Mouse (Mus musculus): Measurements from ENCODE around the gene Kcnc4. TPM values are rescaled to one million over a fixed set of nuclear protein-coding genes. Genes with fewer than 3 reads are reported as not detected.

Gene Kcnc4
- total and polyA plus RNA-seq, 2 experiments from 2014 or later = 0.04 to 0.20 TPM

DNA sequence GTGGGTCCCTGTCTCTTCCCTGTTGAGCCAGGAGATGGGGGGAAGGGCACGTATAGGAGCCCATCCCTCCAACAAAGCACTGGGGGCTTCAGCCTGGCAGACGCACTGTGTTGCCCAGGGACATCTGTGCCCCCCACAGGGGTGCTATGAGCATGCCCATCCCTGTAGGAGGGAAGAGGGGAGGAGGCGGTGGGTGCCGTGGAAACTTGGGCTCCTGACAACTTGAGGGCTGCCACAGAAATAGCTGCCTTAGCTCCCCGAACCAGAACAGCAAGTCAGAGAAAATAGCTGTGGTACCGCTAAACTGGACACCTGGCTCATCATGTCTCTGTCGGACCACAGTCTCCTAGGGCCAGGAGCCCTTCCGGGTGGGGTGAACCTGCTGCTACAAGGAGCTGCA lies 18.0 kb downstream of the Kcnc4 start:
- Histone ChIP-seq H3K4me2 (ENCODE audit: low read depth, low read length) (no peak overlapping the region), H3K27me3 (ENCODE audit: control insufficient read depth, insufficient read depth, low read length) (0 out of 2 replicates have a peak, but pooled peaks cover 9% of the 10 kb centered on the region), H3K9ac (replicated peaks; ENCODE audit: low read depth, low read length) (no peak overlapping the region), H3K4me3 (ENCODE audit: low read depth, low read length) (no peak overlapping the region), H3K27ac (ENCODE audit: low read depth) (no peak overlapping the region), H3K4me1 (ENCODE audit: control insufficient read depth, insufficient read depth) (no peaks in the 10 kb centered on the region), H3K36me3 (replicated peaks; ENCODE audit: control insufficient read depth, insufficient read depth, low read length) (no peaks in the 10 kb centered on the region), H3K9me3 (replicated peaks; ENCODE audit: control insufficient read depth, low read length) (no peaks in the 10 kb centered on the region)
- no peak for DNase-seq (ENCODE audit: low spot score)
- WGBS = 78% methylated on average over 8 of the region's 8 CpGs
- ATAC-seq (ENCODE audit: insufficient read depth, low read depth) = no peak
- TF ChIP-seq CTCF (IDR thresholded peaks at IDR 0.05; ENCODE audit: low read depth) (no peak), EP300 (IDR thresholded peaks at IDR 0.05; ENCODE audit: low read depth) (no peak)

DNA sequence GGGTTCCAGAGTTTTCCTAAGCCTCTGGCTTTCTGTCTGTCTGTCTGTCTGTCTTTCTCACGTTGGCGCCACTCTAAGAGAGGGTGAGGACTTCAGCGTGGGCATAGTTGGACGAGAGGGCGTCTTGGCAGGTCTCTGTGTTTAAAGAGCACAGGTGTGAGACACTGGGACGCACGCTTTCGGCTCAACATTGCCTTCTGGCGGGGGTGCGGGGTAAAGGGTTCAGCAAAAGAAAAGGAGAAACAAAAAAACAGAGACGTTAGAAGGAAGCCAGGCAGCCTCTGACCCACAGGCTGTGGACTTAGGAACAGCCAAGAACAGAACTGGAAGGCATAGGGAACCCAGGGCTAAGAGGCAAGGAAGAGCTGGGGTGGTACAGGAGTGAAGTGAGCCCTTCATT lies 20.1 kb downstream of the Kcnc4 start:
- Histone ChIP-seq H3K27me3 (ENCODE audit: control insufficient read depth, insufficient read depth, low read length) (no peaks in the 10 kb centered on the region), H3K27ac (ENCODE audit: low read depth) (no peak overlapping the region), H3K4me2 (ENCODE audit: low read depth, low read length) (no peak overlapping the region), H3K4me1 (ENCODE audit: control insufficient read depth, insufficient read depth) (no peaks in the 10 kb centered on the region), H3K9ac (replicated peaks; ENCODE audit: low read depth, low read length) (no peak overlapping the region), H3K4me3 (ENCODE audit: low read depth, low read length) (no peak overlapping the region), H3K36me3 (replicated peaks; ENCODE audit: control insufficient read depth, insufficient read depth, low read length) (no peaks in the 10 kb centered on the region), H3K9me3 (replicated peaks; ENCODE audit: control insufficient read depth, low read length) (no peaks in the 10 kb centered on the region)
- 76% methylated on average over 11 of the region's 11 CpGs for WGBS
- no peak for TF ChIP-seq EP300 (IDR thresholded peaks at IDR 0.05; ENCODE audit: low read depth)
- TF ChIP-seq CTCF (IDR thresholded peaks at IDR 0.05; ENCODE audit: low read depth) = no peak
- no peak for ATAC-seq (ENCODE audit: insufficient read depth, low read depth)
- DNase-seq (ENCODE audit: low spot score) = no peak

DNA sequence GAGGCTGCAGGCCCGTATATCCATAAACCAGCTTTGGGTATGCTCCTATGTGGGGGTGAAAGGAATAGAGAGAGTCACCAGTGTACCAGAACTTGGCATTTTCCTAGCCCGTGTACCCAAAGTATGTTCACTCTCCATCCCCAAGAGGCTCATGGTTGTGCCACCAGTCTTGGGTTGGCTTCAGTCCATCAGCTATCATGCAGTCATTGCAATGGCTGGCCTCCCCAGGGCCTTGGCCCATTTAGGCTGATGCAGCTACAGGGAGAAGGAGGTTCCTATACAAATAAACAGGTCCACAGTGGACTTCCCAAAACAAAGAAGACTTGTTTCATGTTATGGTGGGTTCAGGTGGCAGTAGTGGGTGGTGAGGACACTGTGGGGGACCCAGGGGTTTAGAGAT lies 21.7 kb downstream of the Kcnc4 start:
- Histone ChIP-seq H3K4me2 (ENCODE audit: low read depth, low read length) (no peak overlapping the region), H3K9ac (replicated peaks; ENCODE audit: low read depth, low read length) (no peak overlapping the region), H3K27ac (ENCODE audit: low read depth) (no peak overlapping the region), H3K9me3 (replicated peaks; ENCODE audit: control insufficient read depth, low read length) (no peaks in the 10 kb centered on the region), H3K4me1 (ENCODE audit: control insufficient read depth, insufficient read depth) (no peaks in the 10 kb centered on the region), H3K4me3 (ENCODE audit: low read depth, low read length) (no peak overlapping the region), H3K27me3 (ENCODE audit: control insufficient read depth, insufficient read depth, low read length) (no peaks in the 10 kb centered on the region), H3K36me3 (replicated peaks; ENCODE audit: control insufficient read depth, insufficient read depth, low read length) (no peaks in the 10 kb centered on the region)
- TF ChIP-seq EP300 (IDR thresholded peaks at IDR 0.05; ENCODE audit: low read depth) = no peak
- TF ChIP-seq CTCF (IDR thresholded peaks at IDR 0.05; ENCODE audit: low read depth) = no peak
- no peak for ATAC-seq (ENCODE audit: insufficient read depth, low read depth)
- WGBS = 75% methylated on average over 2 of the region's 2 CpGs
- no peak for DNase-seq (ENCODE audit: low spot score)

DNA sequence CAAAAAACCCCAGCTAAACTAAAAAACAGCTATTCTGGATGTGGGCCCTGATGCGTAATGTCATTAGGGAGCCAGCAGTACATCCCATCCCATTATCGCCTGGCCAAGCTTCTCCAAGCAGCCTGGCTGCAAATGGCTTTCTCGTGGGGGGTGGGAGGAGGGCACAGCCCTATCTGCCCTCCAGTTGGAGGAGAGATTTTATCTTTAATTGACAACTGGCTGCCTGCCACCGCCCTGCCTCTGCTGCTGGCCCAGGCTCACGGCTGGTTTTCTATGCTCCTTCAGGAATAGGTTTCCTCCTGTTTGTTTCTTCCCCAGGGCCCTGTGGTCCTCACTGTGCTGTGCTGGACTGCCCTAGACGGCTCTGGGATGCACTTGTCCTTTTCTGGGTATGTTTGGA lies 22.9 kb downstream of the Kcnc4 start:
- Histone ChIP-seq H3K9me3 (replicated peaks; ENCODE audit: control insufficient read depth, low read length) (no peaks in the 10 kb centered on the region), H3K9ac (replicated peaks; ENCODE audit: low read depth, low read length) (no peak overlapping the region), H3K36me3 (replicated peaks; ENCODE audit: control insufficient read depth, insufficient read depth, low read length) (no peaks in the 10 kb centered on the region), H3K27ac (ENCODE audit: low read depth) (no peak overlapping the region), H3K27me3 (ENCODE audit: control insufficient read depth, insufficient read depth, low read length) (no peaks in the 10 kb centered on the region), H3K4me2 (ENCODE audit: low read depth, low read length) (no peak overlapping the region), H3K4me3 (ENCODE audit: low read depth, low read length) (no peak overlapping the region), H3K4me1 (ENCODE audit: control insufficient read depth, insufficient read depth) (no peaks in the 10 kb centered on the region)
- TF ChIP-seq EP300 (IDR thresholded peaks at IDR 0.05; ENCODE audit: low read depth) (no peak), CTCF (IDR thresholded peaks at IDR 0.05; ENCODE audit: low read depth) (no peak)
- ATAC-seq (ENCODE audit: insufficient read depth, low read depth) (no peak), DNase-seq (ENCODE audit: low spot score) (no peak)
- 35% methylated on average over 6 of the region's 6 CpGs for WGBS

DNA sequence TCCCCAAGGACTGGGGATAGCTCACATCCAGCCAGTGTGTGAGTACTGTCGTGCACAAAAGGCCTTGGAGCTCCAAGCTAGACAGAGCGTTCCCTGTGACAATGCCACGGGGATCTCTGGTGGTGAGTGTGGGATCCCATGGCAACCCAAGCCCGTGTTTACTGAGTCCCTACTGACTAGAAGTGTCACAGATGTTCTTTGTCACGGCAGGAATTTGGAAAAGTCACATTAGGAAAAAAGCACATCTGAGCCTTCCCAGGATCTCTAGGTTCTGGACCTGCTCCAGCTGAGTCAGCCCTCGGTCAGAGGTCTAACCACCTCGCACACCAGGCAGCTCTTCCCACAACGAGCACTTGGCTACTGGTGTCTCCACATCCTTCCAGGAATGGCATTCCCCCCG lies 25.7 kb downstream of the Kcnc4 start:
- TF ChIP-seq CTCF (IDR thresholded peaks at IDR 0.05; ENCODE audit: low read depth) (no peak), EP300 (IDR thresholded peaks at IDR 0.05; ENCODE audit: low read depth) (no peak)
- Histone ChIP-seq H3K27me3 (ENCODE audit: control insufficient read depth, insufficient read depth, low read length) (no peaks in the 10 kb centered on the region), H3K9ac (replicated peaks; ENCODE audit: low read depth, low read length) (no peak overlapping the region), H3K4me1 (ENCODE audit: control insufficient read depth, insufficient read depth) (no peaks in the 10 kb centered on the region), H3K27ac (ENCODE audit: low read depth) (no peak overlapping the region), H3K9me3 (replicated peaks; ENCODE audit: control insufficient read depth, low read length) (no peaks in the 10 kb centered on the region), H3K36me3 (replicated peaks; ENCODE audit: control insufficient read depth, insufficient read depth, low read length) (no peaks in the 10 kb centered on the region), H3K4me3 (ENCODE audit: low read depth, low read length) (no peak overlapping the region), H3K4me2 (ENCODE audit: low read depth, low read length) (no peak overlapping the region)
- ATAC-seq (ENCODE audit: insufficient read depth, low read depth) (peak; percentile 74), DNase-seq (ENCODE audit: low spot score) (peak; percentile 27)
- 40% methylated on average over 9 of the region's 9 CpGs for WGBS

DNA sequence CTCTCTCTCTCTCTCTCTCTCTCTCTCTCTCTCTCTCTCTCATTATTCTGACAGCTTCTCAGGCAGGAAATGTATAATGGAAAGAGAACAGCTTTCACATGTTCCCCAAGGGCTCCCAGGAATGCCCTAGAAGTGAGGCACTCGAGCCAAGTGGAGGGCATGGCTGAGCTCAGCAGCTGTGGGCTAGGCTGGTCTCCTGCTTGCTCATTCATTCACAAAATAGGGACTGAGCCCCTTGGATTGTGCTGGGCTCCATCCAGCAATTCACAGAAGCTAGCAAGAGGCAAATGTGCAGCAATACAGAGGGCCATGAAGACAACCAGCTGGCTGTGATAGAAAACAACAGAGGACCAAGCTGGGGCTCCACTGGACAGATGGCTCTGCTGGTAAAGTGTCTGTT lies 28.1 kb downstream of the Kcnc4 start:
- no peak overlapping the region for H3K4me3 ChIP-seq (ENCODE audit: low read depth, low read length)
- no peak overlapping the region for H3K27ac ChIP-seq (ENCODE audit: low read depth)
- no peak overlapping the region for H3K9ac ChIP-seq (replicated peaks; ENCODE audit: low read depth, low read length)
- H3K4me2 ChIP-seq (ENCODE audit: low read depth, low read length) = no peak overlapping the region
- no peaks in the 10 kb centered on the region for H3K4me1 ChIP-seq (ENCODE audit: control insufficient read depth, insufficient read depth)
- WGBS = 18% methylated on average over 1 of the region's 1 CpGs
- DNase-seq (ENCODE audit: low spot score) (no peak), ATAC-seq (ENCODE audit: insufficient read depth, low read depth) (no peak)
- TF ChIP-seq CTCF (IDR thresholded peaks at IDR 0.05; ENCODE audit: low read depth) = no peak
- no peaks in the 10 kb centered on the region for H3K9me3 ChIP-seq (replicated peaks; ENCODE audit: control insufficient read depth, low read length)
- no peaks in the 10 kb centered on the region for H3K36me3 ChIP-seq (replicated peaks; ENCODE audit: control insufficient read depth, insufficient read depth, low read length)
- H3K27me3 ChIP-seq (ENCODE audit: control insufficient read depth, insufficient read depth, low read length) = no peaks in the 10 kb centered on the region

Data from heart, postnatal 0 days (tissue).